Mouse (Mus musculus) retina, adult 2 months (tissue): Measurements from ENCODE around the gene Crip2.

Source experiments
- DNase-seq: peaks from one replicate; pipeline ENCODE4 v3.0.0-alpha.2; 2012; ENCODE audit warnings: low read depth, low spot score

The Crip2 gene

GRCm38 (mm10) chr12:113184945-113185344 is 44.9 kb downstream of the Crip2 start:
- DNase-seq: no peak

GRCm38 (mm10) chr12:113185442-113186291 is 45.6 kb downstream of the Crip2 start, which contains the start of gene Tmem121:
Tmem121 (plus strand) TSS chr12:113185930.
- no peak for DNase-seq

- no peak for DNase-seq
These were observed 46.4 kb downstream of the Crip2 start for GRCm38 (mm10) chr12:113186326-113187010.

GRCm38 (mm10) chr12:113187011-113187375 is 47.0 kb downstream of the Crip2 start:
- DNase-seq: no peak

- DNase-seq: peak; percentile 57
These were observed 47.7 kb downstream of the Crip2 start for GRCm38 (mm10) chr12:113187584-113188295.

- no peak for DNase-seq
These were observed 48.5 kb downstream of the Crip2 start for GRCm38 (mm10) chr12:113188349-113189055.

GRCm38 (mm10) chr12:113193423-113193822 is 53.4 kb downstream of the Crip2 start:
- no peak for DNase-seq
